Mouse (Mus musculus) stomach, postnatal 0 days (tissue): Measurements from ENCODE around the gene Ppp2r3a.

Experiments used
- CTCF ChIP-seq: IDR thresholded peaks from 2 replicates; pipeline ENCODE4 v1.5.1; 2016; ENCODE audit warnings: antibody characterized with exemption, low read depth, mild to moderate bottlenecking, moderate library complexity
- EP300 ChIP-seq: optimal IDR thresholded peaks from 2 replicates; pipeline ENCODE3; 2016; ENCODE audit warnings: antibody characterized with exemption

- TF ChIP-seq CTCF (no peak), EP300 (no peak)
Measured at GRCm38 (mm10) chr9:101300441-101300935, 48.9 kb upstream of the Ppp2r3a start.
